Mouse (Mus musculus) small intestine, adult 2 months (tissue): ENCODE data around the gene Cyp2c23. TPM values are rescaled to one million over a fixed set of nuclear protein-coding genes. Genes with fewer than 3 reads are reported as not detected.

Experiments
- H3K27ac ChIP-seq: fragments of 200-500 bp; 2 replicates; pipeline ENCODE4 v1.5.1; 2012; ENCODE audit warnings: low read depth, low read length, control low read depth, inconsistent platforms; ENCODE audit not compliant: insufficient read depth
- H3K27me3 ChIP-seq: fragments of 200-500 bp; 2 replicates; pipeline ENCODE4 v1.6.1; 2012; ENCODE audit warnings: mild to moderate bottlenecking, moderate library complexity, low read length, inconsistent platforms; ENCODE audit not compliant: control insufficient read depth, insufficient read depth
- H3K36me3 ChIP-seq: fragments of 200-500 bp; 2 replicates; pipeline ENCODE4 v1.6.1; 2012; ENCODE audit warnings: mild to moderate bottlenecking, low read length, control low read depth, inconsistent platforms; ENCODE audit not compliant: control insufficient read depth, insufficient read depth
- H3K4me1 ChIP-seq: fragments of 200-500 bp; 2 replicates; pipeline ENCODE4 v1.6.1; 2012; ENCODE audit warnings: low read length, inconsistent platforms, mixed read lengths; ENCODE audit not compliant: control insufficient read depth, insufficient read depth, insufficient read length
- H3K4me3 ChIP-seq: fragments of 200-500 bp; 2 replicates; pipeline ENCODE4 v1.5.1; 2012; ENCODE audit warnings: low read depth, mild to moderate bottlenecking, control low read depth, inconsistent platforms, low read length, moderate library complexity
- CTCF ChIP-seq: fragments of 200-500 bp; IDR thresholded peaks from 2 replicates; pipeline ENCODE4 v1.5.1; 2012; ENCODE audit warnings: low read depth, mild to moderate bottlenecking, control low read depth, inconsistent platforms, low read length, moderate library complexity, mixed read lengths; ENCODE audit not compliant: insufficient replicate concordance, insufficient read length; ENCODE audit errors: extremely low read depth
- POLR2A ChIP-seq: fragments of 200-500 bp; IDR thresholded peaks from 2 replicates; pipeline ENCODE4 v1.6.1; 2012; ENCODE audit warnings: low read depth, mild to moderate bottlenecking, control low read depth, inconsistent platforms, low read length, moderate library complexity
- WGBS: fragments of 180-500 bp; shearing (Covaris S2); methylation state at CpG from one replicate; pipeline ENCODE4 v1.1.7; 2018; 5-methylcytosine and 5-hydroxymethylcytosine counted together
- polyA plus RNA-seq: library from polyadenylated mRNA; depleted of rRNA; stranded (reverse); fragments of >200 nt; gene quantifications from 2 replicates; pipeline ENCODE4 v1.2.3, GENCODE M21; 2012

The Cyp2c23 gene
- polyA plus RNA-seq, 1 experiment = 0.71 TPM

DNA sequence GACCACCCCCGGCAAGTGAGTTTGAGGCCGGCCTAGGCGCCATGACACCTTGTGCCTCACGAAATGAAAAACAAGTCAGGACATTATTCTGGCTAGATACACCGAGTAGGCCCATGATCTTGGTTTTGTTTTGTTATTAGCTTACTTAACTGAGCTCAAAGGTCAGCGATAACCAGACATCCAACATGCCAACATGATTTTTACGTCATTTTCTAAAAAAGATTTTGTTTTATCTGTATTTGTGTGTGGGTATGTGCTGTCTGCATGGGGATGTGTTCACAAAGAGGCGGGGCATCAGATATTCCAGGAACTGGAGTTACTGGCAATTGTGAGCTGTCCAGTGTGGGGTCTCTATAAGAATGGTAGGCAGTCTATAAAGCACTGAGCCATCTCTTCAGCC lies 56.9 kb downstream of the Cyp2c23 start:
- 86% methylated on average over 8 of the region's 8 CpGs for WGBS

DNA sequence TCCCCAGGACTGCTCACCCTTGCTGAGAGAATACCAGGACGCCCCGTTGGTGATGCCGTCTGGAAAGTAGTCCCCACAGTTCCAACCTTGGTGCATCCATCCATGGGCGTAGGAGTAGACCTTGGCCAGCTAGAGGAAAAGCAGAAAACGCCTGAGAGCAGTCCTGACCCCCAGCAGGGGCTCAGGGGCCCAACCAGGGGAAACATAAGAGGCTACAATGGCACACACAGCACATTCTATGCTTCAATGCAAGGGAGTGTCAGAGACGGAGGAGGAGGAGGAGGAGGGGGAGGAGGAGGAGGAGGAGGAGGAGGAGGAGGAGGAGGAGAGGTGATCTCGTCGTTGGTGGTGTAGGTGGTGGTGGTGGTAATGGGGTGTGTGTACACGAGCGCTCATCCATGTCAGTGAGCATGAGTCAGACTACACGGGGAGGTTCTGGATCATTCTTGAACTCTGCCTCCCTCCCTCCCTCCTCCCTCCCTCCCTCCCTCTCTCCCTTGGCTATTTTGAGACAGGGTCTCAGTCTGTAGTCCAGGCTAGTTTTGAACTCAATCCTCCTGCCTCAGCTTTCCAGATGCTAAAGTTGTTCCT lies 60.5 kb downstream of the Cyp2c23 start:
- TF ChIP-seq CTCF (no peak), POLR2A (no peak)
- Histone ChIP-seq H3K27ac (no peak overlapping the region), H3K36me3 (no peaks in the 10 kb centered on the region), H3K4me1 (no peaks in the 10 kb centered on the region), H3K4me3 (no peak overlapping the region), H3K27me3 (no peaks in the 10 kb centered on the region)
- WGBS = 69% methylated on average over 10 of the region's 11 CpGs

More for the DNA sequence above, 56.9 kb downstream of the Cyp2c23 start:
- H3K27me3 ChIP-seq = no peaks in the 10 kb centered on the region
- no peaks in the 10 kb centered on the region for H3K36me3 ChIP-seq
- peaks cover 4% of the 10 kb centered on the region; the same call in 1 of the 2 replicates for H3K4me1 ChIP-seq
- no peak overlapping the region for H3K27ac ChIP-seq
- TF ChIP-seq POLR2A (no peak), CTCF (no peak)
- no peak overlapping the region for H3K4me3 ChIP-seq

DNA sequence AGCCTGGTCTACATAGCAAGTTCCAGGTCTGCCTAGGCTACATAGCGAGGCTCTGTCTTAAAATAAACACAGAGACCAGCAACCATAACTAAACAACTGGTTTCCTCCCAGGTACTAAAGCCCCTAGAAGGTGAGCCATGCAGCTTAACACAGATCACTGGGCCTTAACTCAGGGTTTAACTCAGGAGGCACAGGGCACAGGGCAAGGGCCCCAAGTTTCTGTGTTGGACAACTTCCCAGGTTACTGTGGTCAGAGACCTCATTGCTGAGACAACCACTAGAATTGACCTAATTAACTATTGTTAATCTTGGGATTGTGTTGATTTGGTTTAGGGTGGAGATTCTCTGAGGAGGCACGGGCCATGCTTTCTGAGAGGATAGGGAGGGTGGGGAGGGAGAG lies 62.5 kb downstream of the Cyp2c23 start:
- no peak overlapping the region for H3K27ac ChIP-seq
- H3K36me3 ChIP-seq = no peaks in the 10 kb centered on the region
- TF ChIP-seq CTCF (no peak), POLR2A (no peak)
- H3K4me3 ChIP-seq = no peak overlapping the region
- no peaks in the 10 kb centered on the region for H3K4me1 ChIP-seq
- WGBS = 73% methylated on average over 2 of the region's 2 CpGs
- no peaks in the 10 kb centered on the region for H3K27me3 ChIP-seq

DNA sequence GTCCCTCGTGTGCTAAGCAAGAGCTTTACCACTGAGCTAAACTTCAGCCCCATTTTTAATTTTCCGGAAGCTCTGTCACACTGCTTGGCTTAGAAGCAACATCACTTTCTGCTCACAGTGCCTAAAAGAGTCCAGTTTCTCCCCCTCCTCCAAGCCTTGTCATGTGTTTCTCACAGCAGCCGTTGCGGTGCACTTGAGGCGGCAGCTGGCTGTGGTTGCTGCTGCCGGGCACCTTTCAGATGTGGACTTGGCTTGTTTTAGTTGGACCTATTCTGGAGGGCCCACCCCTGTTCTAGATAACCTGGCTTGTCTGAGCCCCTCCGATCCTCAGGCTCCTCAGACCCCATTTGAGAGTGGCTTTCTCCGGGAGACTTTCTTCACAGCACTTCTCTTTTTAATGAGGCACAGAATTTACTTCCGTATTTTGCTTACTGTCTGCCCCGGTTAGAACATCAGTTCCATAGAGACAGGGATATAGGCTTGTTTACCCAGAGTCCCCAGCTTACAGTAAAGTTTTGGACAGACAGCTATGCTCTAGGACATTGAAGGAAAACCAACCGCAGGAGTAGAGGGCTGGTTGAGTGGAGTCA lies 63.4 kb downstream of the Cyp2c23 start:
- 81% methylated on average over 11 of the region's 11 CpGs for WGBS

DNA sequence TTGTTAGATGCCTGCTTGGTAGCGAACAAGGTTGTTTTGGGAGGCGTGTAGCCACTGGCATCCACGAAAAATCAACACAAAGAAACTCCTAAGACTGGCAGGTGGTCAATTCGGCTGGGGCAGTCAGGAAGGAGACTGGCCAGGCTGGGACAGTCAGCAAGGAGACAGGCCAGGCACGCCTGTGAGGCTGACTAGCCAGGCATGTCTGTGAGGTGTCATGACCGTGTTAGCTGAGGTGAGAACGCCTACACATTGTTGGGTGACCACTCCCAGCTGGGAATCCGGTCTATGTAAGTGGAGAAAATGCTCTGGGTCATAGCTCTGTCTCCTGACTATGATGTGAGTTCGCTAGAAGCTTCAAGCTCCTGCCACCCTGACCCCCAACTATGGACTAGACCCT lies 66.2 kb downstream of the Cyp2c23 start:
- Histone ChIP-seq H3K27ac (no peak overlapping the region), H3K4me1 (peaks cover 6% of the 10 kb centered on the region), H3K4me3 (no peak overlapping the region), H3K27me3 (no peaks in the 10 kb centered on the region), H3K36me3 (no peaks in the 10 kb centered on the region)
- no peak for TF ChIP-seq POLR2A
- WGBS = 70% methylated on average over 9 of the region's 9 CpGs

More for the DNA sequence above, 63.4 kb downstream of the Cyp2c23 start:
- Histone ChIP-seq H3K27ac (no peak overlapping the region), H3K27me3 (no peaks in the 10 kb centered on the region), H3K4me1 (no peaks in the 10 kb centered on the region), H3K4me3 (peak overlapping the region; percentile 22; the same call in 1 of the 2 replicates), H3K36me3 (no peaks in the 10 kb centered on the region)
- no peak for TF ChIP-seq CTCF
- no peak for TF ChIP-seq POLR2A

DNA sequence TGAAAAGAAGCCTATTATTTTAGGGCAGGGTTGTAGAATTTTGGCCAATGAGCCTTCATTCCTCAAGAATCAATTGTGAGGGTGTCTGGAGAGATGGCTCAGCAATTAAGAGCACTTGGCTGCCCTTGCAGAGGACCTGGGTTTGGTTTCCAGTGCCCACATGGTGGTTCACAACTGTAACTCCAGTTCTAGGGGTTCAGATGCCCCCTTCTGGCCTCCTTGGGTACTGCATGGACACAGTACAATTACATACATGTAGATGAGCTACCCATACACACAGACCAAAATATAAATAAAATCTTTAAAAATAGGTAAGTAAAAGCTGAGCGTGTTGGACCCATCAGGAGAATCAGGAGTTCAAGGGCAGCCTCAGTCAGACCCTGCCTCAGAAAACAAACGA lies 67.8 kb downstream of the Cyp2c23 start:
- 92% methylated on average over 2 of the region's 2 CpGs for WGBS
- no peaks in the 10 kb centered on the region for H3K27me3 ChIP-seq
- TF ChIP-seq CTCF (peak; percentile 51; the same call in 1 of the 2 replicates), POLR2A (no peak)
- no peak overlapping the region for H3K27ac ChIP-seq
- no peak overlapping the region for H3K4me3 ChIP-seq
- H3K36me3 ChIP-seq = no peaks in the 10 kb centered on the region
- peaks cover 15% of the 10 kb centered on the region for H3K4me1 ChIP-seq

DNA sequence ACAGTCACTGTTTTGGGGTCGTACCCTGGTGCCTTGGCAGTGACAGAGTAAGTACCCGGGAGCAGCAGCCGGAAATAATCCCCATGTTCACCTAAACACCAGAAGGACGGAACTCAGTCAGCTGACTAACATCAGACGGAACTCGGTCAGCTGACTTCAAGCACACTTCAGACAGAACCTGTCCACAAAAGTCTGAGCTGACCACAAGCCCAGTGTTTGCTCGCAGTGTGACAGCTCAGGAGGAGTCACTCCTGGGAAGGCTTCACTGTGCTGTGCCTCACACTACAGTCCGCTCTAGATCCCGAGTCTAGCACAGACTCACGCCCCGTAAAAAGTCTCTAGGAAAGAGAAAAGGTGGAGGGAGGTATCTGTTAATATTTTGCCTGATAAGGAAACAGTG lies 69.0 kb downstream of the Cyp2c23 start:
- TF ChIP-seq CTCF (no peak), POLR2A (no peak)
- Histone ChIP-seq H3K4me3 (no peak overlapping the region), H3K27me3 (no peaks in the 10 kb centered on the region), H3K27ac (no peak overlapping the region), H3K4me1 (peaks cover 15% of the 10 kb centered on the region), H3K36me3 (no peaks in the 10 kb centered on the region)
- 90% methylated on average over 11 of the region's 11 CpGs for WGBS

DNA sequence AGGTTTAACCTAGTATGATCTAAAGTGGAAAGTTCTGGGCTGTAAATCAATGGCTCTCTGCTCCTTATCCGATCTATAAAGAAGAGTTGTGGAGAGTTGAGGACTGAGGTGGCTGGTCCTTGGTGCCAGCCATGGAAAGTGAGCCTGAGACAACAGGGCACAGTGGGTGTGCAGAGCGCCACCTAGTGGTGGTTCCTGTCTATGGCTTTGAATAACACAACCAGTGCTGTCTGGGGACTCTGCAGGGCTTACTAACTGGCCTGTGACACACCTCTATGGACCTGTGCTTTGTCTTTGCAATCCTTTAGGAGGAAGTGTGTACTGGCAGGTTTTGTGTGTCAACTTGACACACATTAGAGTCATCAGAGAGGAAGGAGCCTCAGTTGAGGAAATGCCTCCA lies 69.8 kb downstream of the Cyp2c23 start:
- Histone ChIP-seq H3K27ac (no peak overlapping the region), H3K27me3 (no peaks in the 10 kb centered on the region), H3K4me3 (no peak overlapping the region), H3K4me1 (peaks cover 17% of the 10 kb centered on the region), H3K36me3 (no peaks in the 10 kb centered on the region)
- TF ChIP-seq CTCF (peak; percentile 95), POLR2A (no peak)
- WGBS = 16% methylated on average over 2 of the region's 2 CpGs
